In the genomic region with DNA sequence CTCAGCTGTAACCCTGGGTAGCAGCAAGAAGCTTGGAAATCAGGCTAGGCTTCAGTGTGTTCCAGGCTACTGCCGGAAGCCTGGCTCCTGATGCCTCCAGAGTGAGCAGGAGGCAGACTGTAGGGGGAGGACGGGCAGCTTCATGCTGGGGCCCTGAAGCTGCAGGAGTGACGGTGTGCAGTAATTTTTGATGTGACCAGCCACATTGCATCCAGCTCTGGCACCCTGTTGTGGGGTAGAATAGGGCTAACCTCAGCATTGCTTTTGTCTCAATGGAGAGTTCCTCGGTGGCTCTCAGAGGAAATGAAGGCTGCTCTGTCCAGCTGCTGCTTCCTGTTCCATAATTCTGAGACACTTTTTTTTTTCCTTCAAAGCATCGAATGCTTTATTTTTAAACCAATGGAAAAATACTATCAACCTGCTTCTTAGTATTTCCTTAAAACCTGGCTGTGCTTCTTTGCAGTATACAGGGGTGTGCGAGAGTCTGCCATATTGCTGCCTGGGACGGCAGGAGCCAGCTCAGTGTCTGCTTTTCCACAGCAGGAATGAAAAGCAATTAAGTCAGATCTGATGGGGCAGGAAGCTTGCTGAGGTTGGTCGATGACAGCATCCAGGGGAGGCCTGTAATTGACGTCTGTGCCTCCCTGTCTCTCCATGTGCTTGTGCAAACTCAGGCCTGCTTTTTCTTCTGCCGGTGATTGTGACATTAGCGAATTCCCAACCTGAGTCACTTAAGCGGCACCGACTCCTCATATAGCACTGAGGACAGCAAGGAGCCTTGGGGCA, we compare ENCODE assay signal across 9 mouse cellular contexts.
A peak's percentile ranks its signal among the peaks of the same experiment; 100 is the strongest.
DNase-seq lines count a peak whose midpoint lies in the region; ATAC-seq lines count a peak whose summit lies in the region.
"Had no signal": no experiment of that assay in that cellular context is flagged by ENCODE, and none has a peak within 500 bp of the region (broad histone marks: within the 10 kb centered on the region; RNA-seq: fewer than 3 reads in every experiment).

No protein-coding gene starts in this region.

- H3K36me3 ChIP-seq in liver, embryonic 11.5 days (ENCODE audit: control insufficient read depth, insufficient read depth, low read length), result no peaks in the 10 kb centered on the region
- no peaks in the 10 kb centered on the region for H3K36me3 ChIP-seq in embryonic facial prominence, embryonic 15.5 days
- 0 out of 2 replicates have a peak, but pooled peaks cover 3% of the 10 kb centered on the region for H3K36me3 ChIP-seq in kidney, embryonic 16.5 days (ENCODE audit: insufficient read depth, low read length)
- no peaks in the 10 kb centered on the region for H3K36me3 ChIP-seq in neural tube, embryonic 13.5 days

- H3K27me3 ChIP-seq in liver, embryonic 11.5 days (replicated peaks; ENCODE audit: control insufficient read depth, insufficient read depth, low read length), result no peaks in the 10 kb centered on the region
- H3K27me3 ChIP-seq in embryonic facial prominence, embryonic 15.5 days, result no peaks in the 10 kb centered on the region
- H3K27me3 ChIP-seq in kidney, embryonic 16.5 days (ENCODE audit: insufficient read depth, low read length), result no peaks in the 10 kb centered on the region
- H3K27me3 ChIP-seq in neural tube, embryonic 13.5 days, result no peaks in the 10 kb centered on the region

- peak overlapping the region; percentile 72 for H3K27ac ChIP-seq in liver, embryonic 11.5 days (ENCODE audit: low read depth, low read length)
- H3K27ac ChIP-seq in embryonic facial prominence, embryonic 15.5 days (replicated peaks), result peak overlapping the region; percentile 39; the same call in 1 of the 2 replicates
- peak overlapping the region; percentile 94 for H3K27ac ChIP-seq in kidney, embryonic 16.5 days (ENCODE audit: low read length)
- peak overlapping the region; percentile 81 for H3K27ac ChIP-seq in neural tube, embryonic 13.5 days (replicated peaks)
- H3K27ac ChIP-seq: liver, embryonic 14.5 days had no signal

- H3K4me1 ChIP-seq in liver, embryonic 11.5 days (replicated peaks; ENCODE audit: control insufficient read depth, insufficient read depth, low read length), result peaks cover 16% of the 10 kb centered on the region
- H3K4me1 ChIP-seq in embryonic facial prominence, embryonic 15.5 days, result peaks cover 15% of the 10 kb centered on the region
- peaks cover 58% of the 10 kb centered on the region for H3K4me1 ChIP-seq in kidney, embryonic 16.5 days (ENCODE audit: insufficient read depth, low read length)
- H3K4me1 ChIP-seq in neural tube, embryonic 13.5 days (replicated peaks), result peaks cover 28% of the 10 kb centered on the region

- H3K4me3 ChIP-seq in liver, embryonic 11.5 days (ENCODE audit: low read depth, low read length), result no peak overlapping the region
- H3K4me3 ChIP-seq in embryonic facial prominence, embryonic 15.5 days (replicated peaks), result no peak overlapping the region
- no peak overlapping the region for H3K4me3 ChIP-seq in kidney, embryonic 16.5 days (ENCODE audit: low read length)
- H3K4me3 ChIP-seq in neural tube, embryonic 13.5 days, result no peak overlapping the region

- peak overlapping the region; percentile 16; the same call in 1 of the 2 replicates for H3K4me2 ChIP-seq in liver, embryonic 11.5 days
- H3K4me2 ChIP-seq in embryonic facial prominence, embryonic 15.5 days (replicated peaks), result no peak overlapping the region
- 0 out of 2 replicates have a peak overlapping the region, but pooled peaks have one; percentile 10 for H3K4me2 ChIP-seq in kidney, embryonic 16.5 days (replicated peaks; ENCODE audit: low read depth, low read length)
- H3K4me2 ChIP-seq in neural tube, embryonic 13.5 days, result peak overlapping the region; percentile 15

- no peaks in the 10 kb centered on the region for H3K9me3 ChIP-seq in liver, embryonic 11.5 days (ENCODE audit: control insufficient read depth, low read length)
- no peaks in the 10 kb centered on the region for H3K9me3 ChIP-seq in embryonic facial prominence, embryonic 15.5 days (replicated peaks)
- H3K9me3 ChIP-seq in kidney, embryonic 16.5 days (ENCODE audit: low read length), result no peaks in the 10 kb centered on the region
- H3K9me3 ChIP-seq in neural tube, embryonic 13.5 days, result no peaks in the 10 kb centered on the region

- 40% methylated on average over 13 of the region's 13 CpGs for WGBS in liver, embryonic 11.5 days
- WGBS in embryonic facial prominence, embryonic 15.5 days, result 24% methylated on average over 13 of the region's 13 CpGs
- WGBS in kidney, embryonic 16.5 days, result 17% methylated on average over 13 of the region's 13 CpGs
- WGBS in neural tube, embryonic 13.5 days, result 18% methylated on average over 13 of the region's 13 CpGs

- no peak for ATAC-seq in liver, embryonic 11.5 days (replicated peaks; ENCODE audit: low FRiP score)
- no peak for ATAC-seq in embryonic facial prominence, embryonic 15.5 days (ENCODE audit: insufficient number of reproducible peaks, low FRiP score, low TSS enrichment, low read depth)
- ATAC-seq in kidney, embryonic 16.5 days (ENCODE audit: low FRiP score, low TSS enrichment), result peak; percentile 39; the same call in 1 of the 2 replicates
- ATAC-seq in neural tube, embryonic 13.5 days (ENCODE audit: low read depth), result peak; percentile 55

- H3K9ac ChIP-seq in liver, embryonic 11.5 days (ENCODE audit: low read depth, low read length), result no peak overlapping the region
- no peak overlapping the region for H3K9ac ChIP-seq in embryonic facial prominence, embryonic 15.5 days
- H3K9ac ChIP-seq in kidney, embryonic 16.5 days (replicated peaks; ENCODE audit: low read length), result peak overlapping the region; percentile 32
- peak overlapping the region; percentile 31; the same call in 1 of the 2 replicates for H3K9ac ChIP-seq in neural tube, embryonic 13.5 days
- H3K9ac ChIP-seq: liver, embryonic 14.5 days had no signal

- no peak for DNase-seq in liver, embryonic 11.5 days (ENCODE audit: low spot score)
- DNase-seq in liver, result no peak
- DNase-seq in spleen, postnatal 10 days (ENCODE audit: low spot score in 2 of 2), result no peak
- DNase-seq in T-cell, adult 2 months (ENCODE audit: low spot score), result no peak
- no peak for DNase-seq in urinary bladder, postnatal 10 days (ENCODE audit: low spot score)

Comparison
In these comparisons a context has a peak if more than half of its experiments do, and no peak if none do; other contexts are left out.
1. ATAC-seq: peak in kidney, embryonic 16.5 days (single experiment) and neural tube, embryonic 13.5 days (single experiment); none in liver, embryonic 11.5 days (single experiment) and embryonic facial prominence, embryonic 15.5 days (single experiment).
2. H3K27ac ChIP-seq: peak in every context shown above with its lines; median percentile 94 in kidney, embryonic 16.5 days; 81 in neural tube, embryonic 13.5 days; 72 in liver, embryonic 11.5 days; 39 in embryonic facial prominence, embryonic 15.5 days.
3. H3K9ac ChIP-seq: peak in kidney, embryonic 16.5 days (single experiment) and neural tube, embryonic 13.5 days (single experiment); none in liver, embryonic 11.5 days (single experiment) and embryonic facial prominence, embryonic 15.5 days (single experiment).